Mouse (Mus musculus): ENCODE data around the gene Sema6b. TPM values are rescaled to one million over a fixed set of nuclear protein-coding genes. Genes with fewer than 3 reads are reported as not detected.

Sema6b gene
- total and polyA plus RNA-seq, 3 experiments = 0.71 to 2.2 (median 1.3) TPM

GRCm38 (mm10) chr17:56119981-56120880 lies 19.9 kb downstream of the Sema6b start:
- 0 out of 4 replicates have a peak, but pooled peaks cover 0 to 2% of the 10 kb centered on the region in 2 experiments for H3K4me1 ChIP-seq (ENCODE audit: control insufficient read depth in 1 of 2, insufficient read depth in 2 of 2)
- dilution Hi-C loops (cut with MboI; ENCODE audit: extremely low pct_ligation_motif_present, extremely low pct_unique_long_range_greater_than_20kb, low sequenced_read_pairs) = no loop called here

DNA sequence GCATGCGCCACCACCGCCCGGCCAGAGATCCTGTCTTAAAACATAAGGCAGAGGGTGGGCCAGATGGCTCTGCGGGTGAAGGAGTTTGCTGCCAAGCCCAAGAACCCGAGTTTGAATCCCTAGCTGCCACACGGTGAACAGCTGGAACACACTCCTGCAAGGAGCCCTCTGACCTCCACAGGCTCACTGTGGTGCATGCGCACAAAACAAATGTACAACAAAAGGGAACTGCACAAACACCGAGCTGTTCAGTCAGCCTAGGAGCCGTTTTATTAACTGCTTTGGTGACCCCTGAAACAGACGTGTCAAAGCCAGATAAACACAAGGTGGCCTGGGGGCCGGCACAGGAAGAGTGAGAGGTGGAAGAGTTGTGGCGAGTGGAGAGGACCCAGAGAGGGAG lies 20.7 kb downstream of the Sema6b start:
- Histone ChIP-seq H3K4me2 (ENCODE audit: insufficient read depth, low read depth, poor library complexity, severe bottlenecking) (no peak overlapping the region), H3K9me3 (replicated peaks; ENCODE audit: low read length) (peaks cover 20% of the 10 kb centered on the region), H3K4me3 (replicated peaks in 1 of 3; ENCODE audit: low read depth in 2 of 3, low read length in 2 of 3, poor library complexity in 1 of 3) (no peak overlapping the region), H3K4me1 (ENCODE audit: control insufficient read depth in 1 of 2, insufficient read depth in 2 of 2) (0 out of 4 replicates have a peak, but pooled peaks cover 0 to 2% of the 10 kb centered on the region in 2 experiments), H3K79me2 (replicated peaks; ENCODE audit: control insufficient read depth, extremely low read depth, insufficient read depth, poor library complexity, severe bottlenecking) (no peaks in the 10 kb centered on the region), H3K27me3 (replicated peaks) (peaks cover 24% of the 10 kb centered on the region), H3K27ac (ENCODE audit: insufficient read depth, low read depth) (no peak overlapping the region), H3K9ac (ENCODE audit: insufficient read depth, low read depth) (no peak overlapping the region), H3K36me3 (replicated peaks in 1 of 2; ENCODE audit: control insufficient read depth in 1 of 2, insufficient read depth in 1 of 2, low read length in 1 of 2) (peaks cover 0 to 10% of the 10 kb centered on the region in 2 experiments)
- no peak for DNase-seq (ENCODE audit: extremely low read depth)
- TF ChIP-seq GABPA (IDR thresholded peaks at IDR 0.05; ENCODE audit: insufficient replicate concordance, low read depth, low read length) = no peak
- no peak for TF ChIP-seq MXI1 (IDR thresholded peaks at IDR 0.05; ENCODE audit: low read depth, low read length)
- TF ChIP-seq EP300 (IDR thresholded peaks at IDR 0.05; ENCODE audit: low read length) = no peak
- no peak for TF ChIP-seq MAFK (IDR thresholded peaks at IDR 0.05; ENCODE audit: insufficient replicate concordance, low read length)
- TF ChIP-seq TCF12 (IDR thresholded peaks at IDR 0.05; ENCODE audit: low read depth, low read length) = no peak
- no peak for TF ChIP-seq ELF1 (IDR thresholded peaks at IDR 0.05; ENCODE audit: low read depth, low read length)
- TF ChIP-seq ZKSCAN1 (IDR thresholded peaks at IDR 0.05; ENCODE audit: borderline replicate concordance, low read depth, low read length) = no peak
- no peak for TF ChIP-seq MEF2A (IDR thresholded peaks at IDR 0.05; ENCODE audit: borderline replicate concordance, low read depth, low read length)
- TF ChIP-seq RAD21 (IDR thresholded peaks at IDR 0.05; ENCODE audit: low read depth, low read length) = no peak
- no peak for TF ChIP-seq CHD1 (IDR thresholded peaks at IDR 0.05; ENCODE audit: low read depth, low read length)
- no peak for TF ChIP-seq RCOR1 (conservative IDR thresholded peaks at IDR 0.05; ENCODE audit: low read depth, low read length)
- TF ChIP-seq NELFE (IDR thresholded peaks at IDR 0.05; ENCODE audit: low read depth, low read length) = no peak
- TF ChIP-seq USF1 (IDR thresholded peaks at IDR 0.05; ENCODE audit: low read depth, low read length) = no peak
- no peak for TF ChIP-seq SMC3 (IDR thresholded peaks at IDR 0.05; ENCODE audit: low read depth, low read length)
- no peak for TF ChIP-seq USF2 (conservative IDR thresholded peaks at IDR 0.05; ENCODE audit: low read depth, low read length)
- TF ChIP-seq HCFC1 (IDR thresholded peaks at IDR 0.05; ENCODE audit: low read depth, low read length) = no peak
- no peak for TF ChIP-seq UBTF (IDR thresholded peaks at IDR 0.05; ENCODE audit: low read depth, low read length)
- in situ Hi-C loops (cut with MboI; ENCODE audit: low pct_ligation_motif_present, low pct_unique_long_range_greater_than_20kb, low sequenced_read_pairs) (loop anchor here (5.0 kb wide), 1 partner anchor 37 kb away; no protein-coding TSS in a partner anchor), dilution Hi-C loops (cut with MboI; ENCODE audit: extremely low pct_ligation_motif_present, extremely low pct_unique_long_range_greater_than_20kb, low sequenced_read_pairs) (no loop called here)

More at GRCm38 (mm10) chr17:56119981-56120880, 19.9 kb downstream of the Sema6b start:
- no peak for TF ChIP-seq NELFE (IDR thresholded peaks at IDR 0.05; ENCODE audit: low read depth, low read length)
- no peak for TF ChIP-seq BHLHE40 (IDR thresholded peaks at IDR 0.05; ENCODE audit: low read depth, low read length)
- no peak for TF ChIP-seq CHD1 (IDR thresholded peaks at IDR 0.05; ENCODE audit: low read depth, low read length)
- TF ChIP-seq GABPA (IDR thresholded peaks at IDR 0.05; ENCODE audit: insufficient replicate concordance, low read depth, low read length) = no peak
- TF ChIP-seq UBTF (IDR thresholded peaks at IDR 0.05; ENCODE audit: low read depth, low read length) = no peak
- no peak for TF ChIP-seq USF2 (conservative IDR thresholded peaks at IDR 0.05; ENCODE audit: low read depth, low read length)
- TF ChIP-seq EP300 (IDR thresholded peaks at IDR 0.05; ENCODE audit: low read length) = no peak
- TF ChIP-seq PAX5 (IDR thresholded peaks at IDR 0.05; ENCODE audit: low read length) = no peak
- TF ChIP-seq ETS1 (conservative IDR thresholded peaks at IDR 0.05; ENCODE audit: low read depth, low read length) = no peak
- TF ChIP-seq ZC3H11A (IDR thresholded peaks at IDR 0.05; ENCODE audit: low read depth, low read length) = no peak
- no peak for TF ChIP-seq MAFK (IDR thresholded peaks at IDR 0.05; ENCODE audit: insufficient replicate concordance, low read length)
- no peak for TF ChIP-seq ELF1 (IDR thresholded peaks at IDR 0.05; ENCODE audit: low read depth, low read length)
- TF ChIP-seq ZKSCAN1 (IDR thresholded peaks at IDR 0.05; ENCODE audit: borderline replicate concordance, low read depth, low read length) = no peak
- TF ChIP-seq SIN3A (IDR thresholded peaks at IDR 0.05; ENCODE audit: low read length) = no peak
- no peak for TF ChIP-seq JUN (IDR thresholded peaks at IDR 0.05; ENCODE audit: insufficient read depth, low read depth, low read length)
- no peak for TF ChIP-seq HCFC1 (IDR thresholded peaks at IDR 0.05; ENCODE audit: low read depth, low read length)
- no peak for TF ChIP-seq POLR2A (IDR thresholded peaks at IDR 0.05; ENCODE audit: low read depth, low read length)
- no peak overlapping the region for H3K4me3 ChIP-seq (replicated peaks in 1 of 3; ENCODE audit: low read depth in 2 of 3, low read length in 2 of 3, poor library complexity in 1 of 3)
- DNase-seq (ENCODE audit: extremely low read depth) = no peak
- H3K27ac ChIP-seq (ENCODE audit: insufficient read depth, low read depth) = no peak overlapping the region
- in situ Hi-C loops (cut with MboI; ENCODE audit: low pct_ligation_motif_present, low pct_unique_long_range_greater_than_20kb, low sequenced_read_pairs) = loop anchor here (5.0 kb wide), 1 partner anchor 38 kb away; no protein-coding TSS in a partner anchor
- H3K9me3 ChIP-seq (replicated peaks; ENCODE audit: low read length) = peaks cover 20% of the 10 kb centered on the region
- no peak overlapping the region for H3K9ac ChIP-seq (ENCODE audit: insufficient read depth, low read depth)
- no peak overlapping the region for H3K4me2 ChIP-seq (ENCODE audit: insufficient read depth, low read depth, poor library complexity, severe bottlenecking)
- H3K27me3 ChIP-seq (replicated peaks) = peaks cover 24% of the 10 kb centered on the region
- no peaks in the 10 kb centered on the region for H3K79me2 ChIP-seq (replicated peaks; ENCODE audit: control insufficient read depth, extremely low read depth, insufficient read depth, poor library complexity, severe bottlenecking)
- H3K36me3 ChIP-seq (replicated peaks in 1 of 2; ENCODE audit: control insufficient read depth in 1 of 2, insufficient read depth in 1 of 2, low read length in 1 of 2) = peaks cover 0 to 12% of the 10 kb centered on the region in 2 experiments
